Mouse (Mus musculus) kidney, adult 9 months (tissue): Measurements from ENCODE around the gene Rgl2.

Experiments used
- DNase-seq: peaks from one replicate; pipeline ENCODE4 v3.0.0; 2022

Gene Rgl2

DNA sequence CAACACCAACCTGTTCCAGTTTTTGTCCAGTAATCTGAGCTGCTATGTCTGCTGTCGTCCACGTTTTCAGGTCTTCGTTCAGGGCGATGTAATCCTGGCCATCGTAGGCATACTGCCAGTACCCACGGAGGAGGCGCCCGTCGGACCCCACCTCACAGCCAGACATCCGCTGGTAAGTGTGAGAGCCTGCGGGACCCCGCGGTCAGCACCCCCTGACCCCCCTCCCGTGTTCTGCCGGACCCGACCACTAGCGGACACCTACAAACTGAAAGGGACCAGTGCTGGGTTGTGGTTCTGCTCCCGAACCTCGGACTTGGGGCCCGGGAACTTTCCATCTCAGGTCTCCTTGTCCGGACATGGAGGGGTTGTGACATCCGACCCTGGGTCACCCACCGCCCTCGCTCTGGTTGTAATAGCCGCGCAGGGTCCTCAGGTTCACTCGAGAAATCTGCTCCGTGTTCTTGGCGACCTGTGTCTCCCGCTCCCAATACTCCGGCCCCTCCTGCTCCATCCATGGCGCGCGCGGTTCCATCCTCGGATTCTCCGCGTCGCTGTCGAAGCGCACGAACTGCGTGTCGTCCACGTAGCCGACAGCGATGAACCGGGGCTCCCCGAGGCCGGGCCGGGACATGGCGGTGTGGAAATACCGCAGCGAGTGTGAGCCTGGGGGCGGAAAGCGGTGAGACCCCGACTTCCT is 48.7 kb downstream of the Rgl2 start:
- DNase-seq, result no peak

DNA sequence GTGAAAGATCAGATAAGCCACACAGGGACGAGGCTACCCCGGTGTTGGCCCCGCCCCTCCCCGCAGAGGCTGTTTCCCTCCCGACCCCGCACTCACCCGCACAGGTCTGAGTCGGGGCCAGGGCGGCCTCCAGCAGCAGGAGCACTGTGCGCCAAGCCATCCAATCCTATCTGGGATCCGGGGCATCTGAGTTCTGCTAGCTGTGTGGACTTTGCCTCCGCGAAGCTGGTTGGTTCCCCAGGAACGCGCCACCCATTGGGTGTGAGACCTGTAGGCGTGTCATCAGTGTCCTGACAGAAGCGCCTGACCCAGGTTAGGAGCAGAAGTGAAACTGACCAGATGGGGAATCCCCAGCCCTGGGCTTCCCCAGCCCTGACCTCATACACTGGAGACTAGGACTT is 49.3 kb downstream of the Rgl2 start:
- DNase-seq, result peak; percentile 98

DNA sequence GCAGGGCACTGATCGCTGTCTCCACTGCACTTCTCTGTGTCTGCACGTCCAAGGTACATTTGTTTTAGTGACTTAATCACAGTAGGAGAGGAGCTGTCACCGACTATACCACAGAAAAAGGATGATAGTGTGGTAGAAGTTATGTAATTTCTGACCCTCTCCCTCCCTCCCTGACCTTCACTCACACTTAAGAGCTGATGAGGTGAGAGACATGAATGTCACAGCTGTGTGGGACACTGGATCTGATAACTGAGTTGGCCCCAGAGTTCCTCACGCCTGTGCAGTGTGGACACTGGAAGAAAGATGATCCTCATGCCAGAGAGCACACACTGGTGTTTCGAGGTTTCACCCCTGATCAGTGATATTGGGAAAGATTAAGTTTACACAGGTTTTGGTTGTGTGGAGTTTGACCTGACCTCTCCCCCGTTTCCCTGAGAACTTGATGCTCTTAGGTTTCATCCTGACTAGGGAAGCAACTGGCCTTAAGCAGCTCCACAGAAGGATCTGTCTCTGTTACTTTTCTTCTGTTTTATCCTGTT is 50.2 kb downstream of the Rgl2 start:
- no peak for DNase-seq

DNA sequence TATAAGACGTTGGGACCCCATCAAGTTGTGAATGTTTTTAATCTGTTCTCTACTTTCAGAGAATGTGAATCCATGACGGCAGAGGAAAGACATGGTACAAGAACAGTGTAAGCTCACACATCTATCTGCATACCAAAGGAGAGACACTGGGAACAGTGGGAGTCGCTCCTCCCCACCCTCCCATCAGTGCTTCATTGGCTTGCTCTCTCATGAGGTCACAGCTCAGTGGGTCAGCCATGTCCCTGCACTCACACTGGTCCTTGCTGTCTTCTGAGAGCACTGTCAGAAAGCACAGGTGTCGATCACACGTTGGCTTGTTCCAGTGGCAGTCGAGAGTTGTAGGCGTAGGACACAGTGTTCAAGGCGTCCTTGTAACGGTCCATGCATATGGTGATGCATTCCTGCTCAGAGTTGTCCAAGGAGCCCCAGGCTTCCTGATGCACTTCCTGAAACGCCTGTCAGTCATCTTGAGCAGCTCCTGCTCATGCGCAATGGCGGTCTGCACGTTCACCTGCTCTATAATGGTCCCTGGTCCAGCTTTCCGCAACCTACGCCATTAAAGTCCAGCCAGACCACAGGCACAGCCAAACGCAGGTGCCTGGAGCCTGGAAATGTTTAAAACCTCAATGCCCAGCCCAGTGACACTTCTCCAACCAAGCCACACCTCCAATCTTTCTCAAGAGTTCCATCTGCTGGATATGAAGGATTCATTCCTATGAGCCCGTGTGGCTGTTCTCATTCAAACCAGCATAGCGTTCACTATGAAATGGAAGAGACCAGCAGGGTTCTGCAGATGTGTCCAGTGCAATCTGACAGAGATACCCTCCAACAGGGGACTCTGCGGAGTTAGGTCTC is 51.1 kb downstream of the Rgl2 start:
- no peak for DNase-seq

DNA sequence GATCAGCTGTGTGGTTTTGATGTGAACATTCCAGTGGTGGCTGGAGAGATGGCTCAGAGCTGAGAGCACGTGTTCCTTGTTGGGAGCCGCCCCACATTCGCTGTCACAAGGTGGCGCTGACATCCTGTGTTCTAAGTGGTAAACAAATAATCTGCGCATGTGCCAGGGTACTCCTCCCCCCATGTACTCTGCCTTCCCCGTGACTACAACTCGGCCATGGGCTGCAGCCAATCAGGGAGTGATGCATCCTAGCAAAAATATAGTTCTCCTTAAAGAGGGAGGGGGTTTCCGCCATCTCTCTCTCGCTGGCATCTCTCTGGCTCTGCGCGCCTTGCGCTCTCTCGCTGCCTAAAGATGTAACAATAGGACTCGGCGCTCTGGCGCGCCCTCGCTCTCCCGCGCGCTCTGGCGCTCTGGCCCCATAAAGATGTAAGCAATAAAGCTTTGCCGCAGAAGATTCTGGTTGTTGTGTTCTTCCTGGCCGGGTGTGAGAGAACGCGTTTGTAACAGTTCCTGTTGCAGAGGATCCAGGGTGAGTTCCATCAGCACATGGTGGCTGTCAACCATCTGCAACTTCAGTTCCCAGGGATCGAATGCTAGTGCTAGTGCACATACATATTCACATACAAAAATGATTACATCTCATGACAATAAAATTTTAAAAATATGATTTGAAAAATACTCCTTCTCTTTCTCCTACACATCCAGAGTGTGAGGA is 52.0 kb downstream of the Rgl2 start:
- DNase-seq, result peak; percentile 97

DNA sequence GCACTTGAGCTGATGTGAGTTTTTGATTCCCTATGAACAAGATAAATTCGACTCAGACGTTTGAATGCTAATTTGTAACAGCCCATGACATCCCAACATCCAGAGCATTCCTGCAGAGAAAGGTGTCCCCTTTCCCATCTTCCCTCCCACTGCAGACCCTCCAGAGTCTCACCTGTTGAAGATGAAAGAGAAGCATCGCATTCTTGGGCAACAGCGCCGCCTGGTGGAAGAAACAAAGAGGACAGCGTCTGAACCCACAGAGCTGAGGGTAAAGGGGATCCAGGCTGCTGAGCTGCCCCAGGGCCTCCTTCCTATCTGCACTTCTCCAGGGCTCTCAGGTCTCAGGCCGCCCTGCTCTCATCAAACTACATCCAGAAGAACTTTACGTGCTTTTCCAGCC is 52.8 kb downstream of the Rgl2 start:
- peak; percentile 72 for DNase-seq
